Mouse (Mus musculus) left cerebral cortex, postnatal 36 days (tissue): ENCODE measurements around the gene Olfml2b. TPM values are rescaled to one million over a fixed set of nuclear protein-coding genes. Genes with fewer than 3 reads are reported as not detected.

Experiments used
- DNase-seq, 2 experiments: peaks; one replicate each; pipeline ENCODE4 v3.0.0; 2021 to 2022; ENCODE audit warnings: low spot score in 2 of 2, mixed read lengths in 1 of 2
- intact Hi-C: fragments of 180-260 bp; cut with DNase I; formaldehyde crosslinking; loops from one replicate; pipeline ENCODE4 v1.15.1; 2025
- total RNA-seq, 2 experiments: library from RNA; stranded (reverse); gene quantifications; 2 replicates each; pipeline ENCODE4 v1.2.3; 2021

Olfml2b gene
- 1 to 10 TPM; 3.1 to 4.6 TPM for total RNA-seq

DNA sequence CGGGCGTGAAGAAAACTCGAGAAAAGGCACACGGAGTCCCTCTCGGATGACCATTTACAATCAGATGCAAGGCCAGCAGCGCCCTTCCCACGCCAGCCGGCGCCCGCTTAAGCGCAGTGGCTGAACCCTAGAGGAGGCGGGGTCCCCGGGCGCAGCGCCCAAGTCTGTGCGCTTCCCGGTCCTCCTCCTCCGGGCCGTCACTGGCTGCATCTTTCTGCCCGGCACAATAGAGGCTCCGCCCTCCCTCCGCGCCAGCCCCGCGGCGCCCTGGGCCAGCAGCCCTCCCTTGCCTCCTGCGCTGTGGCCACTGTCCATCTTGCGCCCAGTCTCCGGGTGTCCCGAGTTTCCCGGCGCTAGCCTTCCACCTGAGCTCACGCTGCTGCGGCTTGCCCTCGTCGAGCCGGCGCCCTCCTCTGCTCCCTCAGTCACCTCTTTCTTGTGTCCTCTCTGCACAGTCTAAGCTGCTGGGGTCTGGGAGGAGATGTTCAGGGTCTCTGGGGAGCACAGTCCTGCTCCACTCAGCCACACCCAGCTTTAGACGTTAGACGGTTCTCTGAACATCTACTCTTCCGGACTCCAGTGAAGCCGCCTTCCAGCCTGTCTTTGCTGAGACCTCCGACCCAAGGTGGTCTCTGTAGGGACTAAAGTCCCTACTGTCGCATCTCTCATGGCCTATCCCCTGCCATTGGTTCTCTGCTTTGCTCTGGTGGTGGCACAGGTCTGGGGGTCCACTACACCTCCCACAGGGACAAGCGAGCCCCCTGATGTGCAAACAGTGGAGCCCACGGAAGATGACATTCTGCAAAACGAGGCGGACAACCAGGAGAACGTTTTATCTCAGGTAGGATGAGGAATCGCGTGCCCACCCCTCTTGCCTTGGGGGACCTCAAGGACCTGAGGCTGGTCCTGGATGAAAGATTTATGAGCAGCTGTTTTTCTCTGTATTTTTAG lies at the start of gene Olfml2b:
Olfml2b (plus strand) TSS at position 278 of the 951 bp plus-strand sequence.
- DNase-seq, result peak; percentile 64 to 76
- intact Hi-C loops, result no loop called here

DNA sequence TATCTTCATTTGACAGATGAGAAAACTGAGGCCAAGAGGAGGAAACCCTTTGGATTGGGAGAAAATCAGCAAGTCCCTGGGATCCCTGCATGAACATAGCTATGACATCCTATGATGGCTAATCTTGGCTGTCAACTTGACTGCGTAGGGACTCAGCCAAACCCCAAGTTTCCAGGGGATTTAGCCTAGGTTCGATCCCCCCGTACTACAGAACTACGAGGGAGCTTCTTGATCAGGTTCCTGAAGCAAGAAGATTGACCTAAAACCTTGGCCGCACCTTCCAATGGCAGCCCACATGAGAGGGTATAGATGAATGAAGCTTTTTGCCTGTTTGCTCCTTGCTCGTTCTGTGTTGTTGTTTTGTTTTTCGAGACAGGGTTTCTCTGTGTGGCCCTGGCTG lies 49.8 kb upstream of the Olfml2b start:
- intact Hi-C loops, result no loop called here
- DNase-seq, result no peak

DNA sequence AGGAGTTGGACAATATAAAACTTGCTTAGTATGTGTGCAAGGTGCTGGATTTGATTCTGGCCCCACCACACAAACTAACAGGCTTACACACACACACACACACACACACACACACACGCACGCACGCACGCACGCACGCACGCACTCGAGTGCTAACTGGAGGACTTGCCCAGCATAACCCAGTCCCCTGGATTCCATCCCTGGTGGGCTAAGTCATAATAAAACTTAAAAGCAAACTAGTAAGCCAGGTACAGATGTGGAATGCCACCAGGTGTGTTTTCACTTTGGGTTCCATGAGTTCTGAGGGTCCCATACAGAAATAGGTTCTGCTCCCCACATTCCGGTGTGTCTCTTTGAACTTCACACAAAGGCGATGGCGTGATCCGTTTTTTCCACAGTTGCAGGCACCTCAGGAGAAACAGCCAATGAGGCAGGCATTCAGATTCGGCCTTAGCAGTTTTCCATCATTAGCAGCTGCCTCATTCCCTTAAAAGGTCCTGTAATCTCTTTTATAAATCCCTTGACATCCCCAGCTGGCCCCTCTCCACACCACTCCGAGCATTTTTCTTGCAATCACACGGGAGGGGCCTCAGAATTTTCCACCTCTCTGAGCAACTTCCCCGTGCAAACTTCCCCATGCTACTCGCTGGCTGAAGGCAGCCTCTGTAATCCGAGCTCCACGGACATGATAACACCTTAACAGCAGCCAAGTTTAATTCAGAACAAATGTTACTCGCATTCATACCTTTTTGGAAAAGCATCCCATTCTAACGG lies 38.9 kb upstream of the Olfml2b start:
- intact Hi-C loops, result no loop called here

DNA sequence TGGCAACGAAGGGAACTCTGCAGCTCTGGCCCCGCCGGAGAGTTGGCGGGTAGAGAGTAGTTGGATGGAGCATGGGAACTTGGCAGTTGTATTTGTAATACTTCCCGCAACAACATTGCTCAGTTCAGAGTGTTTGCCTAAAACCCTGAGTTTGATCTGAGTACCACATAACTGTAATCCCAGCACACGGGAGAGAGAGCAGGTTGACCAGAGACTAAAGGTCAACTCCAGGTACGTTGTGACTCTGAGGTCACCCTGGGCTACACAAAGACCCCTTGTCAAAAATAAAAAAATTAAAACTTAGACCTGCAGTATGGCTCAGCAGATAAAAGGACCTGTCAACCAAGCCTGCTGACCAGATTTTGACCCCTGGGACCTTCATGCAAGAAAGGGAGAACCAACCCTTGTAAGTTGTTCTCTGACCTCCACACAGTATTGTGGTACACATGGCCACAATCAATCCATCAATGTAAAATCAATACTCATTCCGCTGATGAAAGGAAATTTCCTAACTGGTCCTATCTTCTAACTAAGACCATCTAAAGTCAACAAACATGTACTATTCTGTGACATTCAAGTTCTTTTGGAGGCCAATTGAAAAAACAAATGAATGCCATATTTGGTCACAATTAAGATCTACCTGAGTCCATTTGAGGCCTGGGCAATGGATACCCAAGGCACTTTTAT lies 37.0 kb upstream of the Olfml2b start:
- intact Hi-C loops, result no loop called here
- DNase-seq, result no peak

More for the DNA sequence above, 38.9 kb upstream of the Olfml2b start:
- no peak for DNase-seq

DNA sequence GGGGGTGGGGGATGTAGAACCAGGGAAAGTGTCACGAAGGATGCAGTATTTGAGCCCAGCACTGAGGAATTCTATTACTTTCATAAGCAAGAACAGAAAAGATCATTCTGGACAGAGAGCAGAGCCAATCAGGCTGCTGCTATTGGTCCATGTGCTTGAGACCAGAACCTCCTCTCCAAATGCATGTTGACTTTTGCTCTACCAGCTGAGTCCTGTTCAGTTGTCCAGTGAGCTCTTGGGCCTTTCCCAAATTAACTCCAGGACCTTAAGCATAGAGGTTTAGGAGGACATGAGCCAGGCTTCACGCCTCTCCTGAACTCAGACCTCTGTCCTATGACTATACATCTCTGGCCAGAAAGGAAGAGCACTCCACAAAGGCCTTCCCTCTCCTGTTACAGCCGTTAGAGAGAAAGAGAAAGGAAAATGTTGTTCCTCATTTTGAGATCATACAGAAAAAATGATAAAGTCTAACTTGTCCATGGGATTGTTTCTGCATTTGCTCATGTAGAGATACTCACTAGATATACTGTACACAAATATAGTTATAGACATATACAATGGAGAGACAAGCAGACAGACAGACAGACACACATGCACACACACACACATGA lies 35.8 kb upstream of the Olfml2b start:
- no peak for DNase-seq
- intact Hi-C loops, result no loop called here

DNA sequence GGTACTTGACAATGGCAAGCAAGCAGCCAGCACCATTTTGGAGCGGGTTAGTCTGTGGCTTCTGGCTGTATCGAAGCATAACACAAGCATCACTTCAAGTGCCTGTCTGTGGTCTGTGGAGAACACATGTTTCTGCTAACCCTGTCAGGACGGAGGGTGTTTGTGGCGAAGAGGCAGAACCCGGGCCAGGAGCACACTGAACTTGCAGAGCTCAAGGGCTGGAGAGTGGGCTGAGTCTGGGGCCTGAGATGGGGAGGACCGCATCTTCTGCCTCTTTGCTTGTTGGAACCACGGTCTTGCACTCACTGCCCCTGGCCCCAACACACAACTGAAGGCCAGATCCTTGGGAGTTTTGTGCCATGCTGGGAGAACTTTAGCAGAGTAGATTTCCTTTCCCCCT lies 34.5 kb upstream of the Olfml2b start:
- no peak for DNase-seq
- intact Hi-C loops, result no loop called here

DNA sequence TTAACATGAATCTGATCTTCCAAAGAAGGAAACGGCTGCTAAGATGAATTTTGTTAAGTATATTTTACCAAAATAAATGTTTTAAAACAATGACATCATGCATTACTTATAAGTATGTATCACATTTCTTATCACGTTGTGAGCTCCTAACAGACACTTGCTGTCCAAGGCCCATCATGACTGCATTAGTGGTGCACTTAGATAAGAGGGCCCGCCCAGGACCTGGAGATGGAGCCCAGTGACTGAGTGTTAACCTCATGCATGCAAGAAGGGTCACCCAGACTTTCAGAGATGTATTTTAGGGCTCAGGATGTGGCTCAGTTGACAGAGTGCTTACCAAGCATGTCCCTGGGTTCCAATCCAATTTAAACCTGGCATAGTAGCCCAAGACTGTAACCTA lies 34.0 kb upstream of the Olfml2b start:
- intact Hi-C loops, result no loop called here
- no peak for DNase-seq

DNA sequence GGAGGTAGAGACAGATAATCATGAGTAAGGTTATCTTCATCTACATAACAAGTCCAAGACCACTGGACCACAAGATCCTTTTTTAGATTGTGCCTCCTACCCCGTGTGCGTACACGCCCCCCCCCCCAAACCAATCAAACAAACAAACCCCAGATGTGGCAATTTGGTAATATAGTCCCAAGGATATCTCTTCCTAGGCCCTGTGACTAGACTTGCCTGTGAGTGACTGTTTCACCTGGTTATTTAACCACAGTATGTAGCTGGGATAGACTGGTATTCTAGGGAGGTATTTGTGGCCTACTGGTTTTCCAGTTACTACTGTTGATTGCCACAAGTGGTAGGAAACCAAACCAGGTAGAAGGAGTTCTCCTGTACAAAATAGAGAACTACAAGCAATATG lies 33.6 kb upstream of the Olfml2b start:
- intact Hi-C loops, result no loop called here
- no peak for DNase-seq

DNA sequence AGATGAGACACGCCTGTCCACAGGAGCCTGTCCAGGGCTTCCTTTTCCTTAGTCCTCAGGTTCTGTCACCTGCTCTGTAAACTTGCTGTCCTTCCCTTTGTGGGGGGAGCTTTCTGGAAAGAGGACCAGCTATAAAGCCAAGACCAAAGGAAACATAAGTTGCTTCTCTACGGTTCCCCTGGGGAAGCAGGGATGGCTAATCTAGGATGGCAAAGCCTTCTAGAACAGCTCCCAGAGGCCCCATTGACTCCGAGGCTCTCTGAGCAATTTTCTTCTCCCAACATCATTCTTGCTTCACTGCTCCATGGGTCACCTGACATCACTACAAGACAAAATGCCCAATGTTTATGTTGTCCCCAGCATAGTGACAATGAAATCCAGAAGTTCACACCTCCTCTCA lies 32.7 kb upstream of the Olfml2b start:
- intact Hi-C loops, result no loop called here

DNA sequence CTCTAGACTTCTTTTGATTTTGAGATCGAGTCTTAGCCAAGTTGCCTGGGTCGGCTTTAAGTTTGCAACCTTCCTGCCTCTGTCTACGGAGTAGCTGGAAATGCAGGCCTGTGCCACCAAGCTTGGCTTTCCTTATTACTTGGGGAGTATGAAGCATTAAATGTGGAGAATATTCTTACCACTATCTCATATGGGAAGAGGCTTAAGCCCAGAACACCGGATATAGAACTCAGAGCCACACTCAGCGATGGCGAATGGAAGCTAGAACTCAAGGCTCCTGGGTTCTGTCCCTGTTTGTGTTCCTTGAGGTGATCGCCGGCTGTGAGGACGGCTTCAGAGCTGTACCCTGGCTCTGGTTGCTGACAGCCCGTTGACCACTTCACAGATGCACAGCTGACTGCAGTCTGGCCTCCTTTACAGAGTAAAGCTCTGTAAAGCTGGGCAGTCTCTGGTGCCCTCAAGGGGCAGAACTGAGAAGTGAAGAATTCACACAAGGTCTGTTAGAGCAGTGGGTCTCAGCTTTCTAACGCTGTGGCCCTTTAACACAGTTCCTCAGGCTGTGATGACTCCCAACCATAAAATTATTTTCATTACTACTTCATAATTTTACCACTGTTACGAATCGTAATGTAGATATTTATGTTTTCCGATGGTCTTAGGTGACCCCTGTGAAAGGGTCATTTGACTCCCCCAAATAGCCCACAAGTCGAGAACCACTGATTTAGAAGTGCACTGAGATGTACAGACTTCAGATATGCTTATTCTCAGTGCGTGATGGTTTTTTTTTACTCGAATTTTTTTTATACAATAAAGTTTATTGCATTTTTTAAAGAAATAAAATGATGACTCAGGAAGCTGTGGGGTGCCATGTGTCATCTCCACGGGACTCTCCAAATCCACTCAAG lies 31.1 kb upstream of the Olfml2b start:
- intact Hi-C loops, result loop anchor here (1.0 kb wide), 1 partner anchor 321 kb away; no protein-coding TSS in a partner anchor
- peak; percentile 59 to 68 for DNase-seq

More for the DNA sequence above, 32.7 kb upstream of the Olfml2b start:
- DNase-seq, result no peak

DNA sequence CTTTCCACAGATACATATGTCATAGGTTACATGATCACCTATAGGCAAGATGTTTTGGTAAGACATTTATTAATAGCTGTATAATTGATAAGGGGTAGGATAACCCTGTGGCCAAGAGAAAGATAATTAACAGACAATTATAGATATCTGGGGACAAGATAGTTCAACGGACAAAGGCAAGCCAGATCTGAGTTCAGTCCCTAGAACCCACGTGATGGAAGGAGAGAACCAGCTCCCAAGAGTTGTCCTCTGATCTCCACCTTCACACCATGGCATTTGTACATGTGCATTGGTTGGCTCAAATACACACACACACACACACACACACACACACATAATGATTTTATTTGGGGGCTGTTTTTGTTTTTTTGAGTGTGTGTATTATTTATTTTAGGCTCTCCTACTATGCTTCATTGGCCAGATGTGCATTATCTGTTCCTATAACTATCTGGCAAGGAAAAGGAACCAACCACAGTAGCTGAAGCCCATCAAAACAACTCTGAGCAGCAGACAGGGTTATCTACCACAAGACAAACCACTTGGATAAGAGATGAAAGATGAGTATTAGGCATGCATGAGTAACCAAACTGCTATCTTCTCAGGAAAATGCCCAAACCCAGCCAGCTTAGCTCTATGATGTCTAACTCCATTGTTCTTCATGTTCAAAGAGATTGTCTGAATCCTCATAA lies 24.5 kb upstream of the Olfml2b start:
- no peak for DNase-seq
- intact Hi-C loops, result no loop called here

DNA sequence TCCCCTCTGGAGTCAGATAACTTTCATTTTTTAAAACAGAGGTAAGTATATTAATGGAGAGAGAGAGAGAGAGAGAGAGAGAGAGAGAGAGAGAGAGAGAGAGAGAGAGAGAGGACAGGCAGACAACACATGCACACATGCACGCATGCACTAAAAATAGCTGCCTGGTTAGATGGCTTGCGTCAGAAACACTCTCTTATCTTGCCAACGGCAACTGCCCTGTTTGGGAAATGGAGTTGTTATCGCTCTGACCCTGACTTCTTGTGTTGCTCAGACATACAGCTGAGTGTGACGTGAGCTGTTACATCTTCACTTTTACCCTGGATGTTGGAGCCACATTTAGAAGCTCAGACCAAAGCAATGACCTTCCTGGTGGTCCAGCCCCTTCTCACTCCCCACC lies 21.4 kb upstream of the Olfml2b start:
- intact Hi-C loops, result no loop called here
- DNase-seq, result no peak

DNA sequence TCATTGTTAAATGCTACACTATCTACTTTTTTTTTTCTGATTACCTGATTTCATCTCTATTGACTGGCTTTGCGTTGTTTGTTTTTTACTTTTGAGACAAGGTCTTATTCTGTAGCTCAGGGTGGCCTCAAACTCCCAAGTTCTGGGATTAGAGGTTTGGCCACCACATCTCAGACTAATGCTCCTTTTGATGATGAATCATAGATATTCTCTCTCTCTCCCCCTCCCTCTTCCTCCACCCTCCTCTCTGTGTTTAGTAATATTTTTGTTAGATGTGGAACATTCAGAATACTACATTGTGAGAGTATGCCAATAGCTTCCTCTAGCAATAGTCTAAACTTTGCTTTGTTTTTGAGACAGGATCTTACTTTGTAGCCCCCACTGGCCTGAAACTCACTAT lies 20.9 kb upstream of the Olfml2b start:
- no peak for DNase-seq
- intact Hi-C loops, result no loop called here

DNA sequence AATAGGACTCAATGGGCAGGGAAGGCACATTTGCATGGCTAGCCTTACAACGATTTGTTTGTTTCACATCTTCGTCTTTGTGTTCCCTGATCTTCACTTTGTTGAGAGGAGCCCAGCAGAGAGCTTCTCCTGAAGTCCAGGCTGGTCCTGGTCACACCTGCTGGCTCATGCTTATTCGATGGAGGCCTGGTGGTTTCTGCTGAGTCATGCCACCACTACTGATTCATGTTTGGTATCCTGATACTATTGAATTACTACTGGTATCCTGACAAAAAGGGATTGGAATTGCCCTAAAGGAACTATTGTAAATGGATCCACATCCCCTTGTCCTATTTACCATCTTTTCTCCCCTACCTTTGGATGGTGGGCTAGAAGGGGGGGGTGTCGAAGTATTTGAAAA lies 13.8 kb upstream of the Olfml2b start:
- intact Hi-C loops, result no loop called here
- no peak for DNase-seq

DNA sequence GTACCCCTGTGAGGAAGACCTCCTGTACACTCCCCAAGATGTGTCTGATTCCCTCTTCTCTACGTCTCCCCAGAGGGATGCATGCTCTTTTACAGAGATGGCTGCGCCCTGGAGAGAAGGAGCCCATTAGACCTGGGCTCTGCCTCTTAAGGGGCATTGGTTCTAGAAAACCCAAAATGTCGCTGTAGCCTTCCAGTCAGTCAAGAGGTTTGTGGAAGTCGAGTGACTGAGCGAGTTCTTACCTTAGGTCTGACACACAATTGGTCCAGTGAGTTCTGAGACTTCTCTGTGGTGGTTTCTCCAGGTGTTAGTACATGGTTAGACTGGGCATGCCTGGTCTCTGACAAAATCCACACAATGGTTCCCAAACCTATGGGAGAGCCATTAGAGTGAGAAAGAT lies 12.8 kb upstream of the Olfml2b start:
- no peak for DNase-seq
- intact Hi-C loops, result no loop called here

DNA sequence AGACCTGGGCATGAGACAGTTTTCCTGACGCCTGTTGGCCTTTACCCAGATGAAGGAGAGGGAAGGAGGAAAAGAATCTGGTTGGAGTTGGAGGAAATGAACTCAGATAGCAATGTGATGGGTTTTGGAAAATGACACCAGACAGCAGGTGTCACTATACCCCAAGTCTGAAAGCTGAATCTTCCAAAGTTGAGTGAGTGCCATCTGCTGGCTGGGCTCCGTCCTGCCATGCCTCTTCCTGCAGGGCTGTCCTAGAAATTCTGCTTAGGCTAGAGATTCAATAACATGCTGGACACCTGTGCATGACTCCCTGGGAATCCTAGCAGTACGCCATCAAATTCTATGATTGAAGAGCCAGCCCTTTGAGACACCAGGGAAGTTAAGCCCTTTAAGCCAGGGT lies 11.9 kb upstream of the Olfml2b start:
- intact Hi-C loops, result loop anchor here (1.0 kb wide), 1 partner anchor 207 kb away; no protein-coding TSS in a partner anchor
- DNase-seq, result peak; percentile 77 to 78

DNA sequence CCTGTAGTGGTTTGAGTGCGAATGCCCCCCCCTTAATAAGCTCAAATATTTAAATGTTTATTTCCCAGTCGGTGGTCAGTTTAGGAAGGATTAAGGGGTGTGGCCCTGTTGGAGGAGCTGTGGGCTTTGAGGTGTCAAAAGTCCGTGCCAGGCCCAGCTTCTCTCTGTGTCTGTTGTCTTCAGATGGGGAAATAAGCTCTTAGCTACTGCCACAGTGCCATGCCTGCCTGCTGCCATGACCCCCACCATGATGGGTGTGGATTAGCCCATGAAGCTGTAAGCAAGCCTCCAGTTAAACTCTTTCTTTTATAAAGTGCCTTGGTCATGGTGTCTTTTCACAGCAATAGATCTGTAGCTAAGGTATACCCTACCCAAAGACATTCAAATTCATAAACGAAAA lies 11.5 kb upstream of the Olfml2b start:
- DNase-seq, result no peak
- intact Hi-C loops, result loop anchor here (1.0 kb wide), 1 partner anchor 206 kb away; no protein-coding TSS in a partner anchor

DNA sequence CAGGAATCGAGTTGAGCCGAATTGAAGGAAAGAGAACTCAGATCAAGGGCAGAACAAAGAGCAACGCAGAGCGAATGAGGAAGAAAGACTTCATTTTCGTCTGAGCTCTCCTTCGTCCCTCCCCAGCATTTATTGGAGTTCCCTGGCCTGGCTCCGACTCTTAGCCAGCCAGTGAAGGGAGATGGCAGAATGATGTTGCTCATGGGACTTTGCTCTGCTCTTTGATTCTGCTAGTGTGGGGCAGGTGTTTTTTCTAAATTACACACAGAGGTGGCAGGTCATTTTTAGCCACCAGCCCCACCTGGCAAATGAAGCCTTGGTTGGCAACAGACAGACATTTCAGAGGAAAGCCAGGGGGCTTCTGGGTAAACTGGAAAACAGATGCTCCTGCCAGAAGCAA lies 5.4 kb upstream of the Olfml2b start:
- DNase-seq, result no peak

More for the DNA sequence above, 5.4 kb upstream of the Olfml2b start:
- intact Hi-C loops, result no loop called here
